Mouse (Mus musculus) intestine, embryonic 16.5 days (tissue): ENCODE results near the gene Ocel1. TPM values are rescaled to one million over a fixed set of nuclear protein-coding genes. Genes with fewer than 3 reads are reported as not detected.

Source experiments
- ATAC-seq: fragments of 200-750 bp; cut with Nextera tagmentation; 2 replicates; pipeline ENCODE4 v1.8.0; 2017; ENCODE audit warnings: moderate TSS enrichment, moderate library complexity
- H3K27ac ChIP-seq: fragments of 300-500 bp; sonication (generic); 2 replicates; pipeline ENCODE4 v1.5.1; 2014; ENCODE audit warnings: mild to moderate bottlenecking, low read length
- H3K27me3 ChIP-seq: fragments of 300-500 bp; sonication (generic); replicated peaks from 2 replicates; pipeline ENCODE4 v1.6.1; 2014; ENCODE audit warnings: low read length, control low read depth, mixed read lengths; ENCODE audit not compliant: control insufficient read depth, insufficient read depth
- H3K36me3 ChIP-seq: fragments of 300-500 bp; sonication (generic); 2 replicates; pipeline ENCODE4 v1.6.1; 2014; ENCODE audit warnings: low read length, control low read depth; ENCODE audit not compliant: control insufficient read depth, insufficient read depth
- H3K4me1 ChIP-seq: fragments of 300-500 bp; sonication (generic); 2 replicates; pipeline ENCODE4 v1.6.1; 2014; ENCODE audit warnings: low read length, control low read depth, mixed read lengths; ENCODE audit not compliant: control insufficient read depth, insufficient read depth
- H3K4me2 ChIP-seq: fragments of 300-500 bp; sonication (generic); 2 replicates; pipeline ENCODE4 v1.6.1; 2014; ENCODE audit warnings: low read depth, low read length, control low read depth
- H3K4me3 ChIP-seq: fragments of 300-500 bp; sonication (generic); 2 replicates; pipeline ENCODE4 v1.5.1; 2014; ENCODE audit warnings: mild to moderate bottlenecking, low read length
- H3K9ac ChIP-seq: fragments of 300-500 bp; sonication (generic); 2 replicates; pipeline ENCODE4 v1.6.1; 2014; ENCODE audit warnings: low read depth, low read length
- H3K9me3 ChIP-seq: fragments of 300-500 bp; sonication (generic); 2 replicates; pipeline ENCODE4 v1.6.1; 2016; ENCODE audit warnings: low read length, control low read depth; ENCODE audit not compliant: control insufficient read depth
- WGBS: fragments of 180-500 bp; shearing (Covaris S2); extraction: QIAGEN DNeasy Blood & Tissue Kit; methylation state at CpG from one replicate; pipeline ENCODE4 v1.1.7; 2014; 5-methylcytosine and 5-hydroxymethylcytosine counted together
- polyA plus RNA-seq: library from polyadenylated mRNA; unstranded; fragments of >200 nt; fragmentation: Nextera tagmentation; extraction: Ambion mirVana; gene quantifications from 2 replicates; pipeline ENCODE4 v1.2.1, GENCODE M21; 2015

The Ocel1 gene
- polyA plus RNA-seq, 1 experiment from 2014 or later = 6.3 TPM

GRCm38 (mm10) chr8:71383396-71383795, 12.3 kb downstream of the Ocel1 start:
- Histone ChIP-seq H3K36me3 (peaks cover 6% of the 10 kb centered on the region; the same call in 1 of the 2 replicates), H3K4me1 (peaks cover 36% of the 10 kb centered on the region), H3K9me3 (no peaks in the 10 kb centered on the region), H3K9ac (peak overlapping the region; percentile 2; the same call in 1 of the 2 replicates), H3K4me2 (0 out of 2 replicates have a peak overlapping the region, but pooled peaks have one; percentile 3), H3K4me3 (no peak overlapping the region), H3K27ac (peak overlapping the region; percentile 99), H3K27me3 (no peaks in the 10 kb centered on the region)
- 22% methylated on average over 12 of the region's 12 CpGs for WGBS
- ATAC-seq = no peak

- no peak overlapping the region; the same call in 1 of the 2 replicates for H3K9ac ChIP-seq
- 39% methylated on average over 3 of the region's 3 CpGs for WGBS
- H3K4me2 ChIP-seq = no peak overlapping the region
Measured at GRCm38 (mm10) chr8:71383860-71384259, 12.8 kb downstream of the Ocel1 start.

GRCm38 (mm10) chr8:71385212-71385835, 14.2 kb downstream of the Ocel1 start:
- H3K4me2 ChIP-seq = no peak overlapping the region
- H3K4me3 ChIP-seq = no peak overlapping the region
- H3K9ac ChIP-seq = no peak overlapping the region
- no peaks in the 10 kb centered on the region for H3K36me3 ChIP-seq
- ATAC-seq = no peak
- H3K9me3 ChIP-seq = no peaks in the 10 kb centered on the region
- peaks cover 18% of the 10 kb centered on the region; the same call in 1 of the 2 replicates for H3K4me1 ChIP-seq
- H3K27ac ChIP-seq = no peak overlapping the region
- H3K27me3 ChIP-seq = no peaks in the 10 kb centered on the region
- WGBS = 64% methylated on average over 12 of the region's 12 CpGs

More at GRCm38 (mm10) chr8:71383860-71384259, 12.8 kb downstream of the Ocel1 start:
- ATAC-seq = 0 out of 2 replicates have a peak, but pooled peaks have one; percentile 10
- no peaks in the 10 kb centered on the region for H3K27me3 ChIP-seq
- H3K36me3 ChIP-seq = 0 out of 2 replicates have a peak, but pooled peaks cover 1% of the 10 kb centered on the region
- no peak overlapping the region for H3K4me3 ChIP-seq
- peak overlapping the region; percentile 99 for H3K27ac ChIP-seq
- no peaks in the 10 kb centered on the region for H3K9me3 ChIP-seq
- H3K4me1 ChIP-seq = peaks cover 32% of the 10 kb centered on the region

- 93% methylated on average over 1 of the region's 1 CpGs for WGBS
- ATAC-seq = no peak
Measured at GRCm38 (mm10) chr8:71388267-71388666, 17.2 kb downstream of the Ocel1 start.

GRCm38 (mm10) chr8:71391696-71392095, 20.6 kb downstream of the Ocel1 start:
- no peaks in the 10 kb centered on the region for H3K4me1 ChIP-seq
- H3K4me3 ChIP-seq = no peak overlapping the region
- no peak overlapping the region for H3K9ac ChIP-seq
- no peak overlapping the region for H3K4me2 ChIP-seq
- no peaks in the 10 kb centered on the region for H3K9me3 ChIP-seq
- WGBS = 82% methylated on average over 2 of the region's 2 CpGs
- ATAC-seq = no peak
- no peak overlapping the region for H3K27ac ChIP-seq
- H3K36me3 ChIP-seq = no peaks in the 10 kb centered on the region
- H3K27me3 ChIP-seq = no peaks in the 10 kb centered on the region

More at GRCm38 (mm10) chr8:71388267-71388666, 17.2 kb downstream of the Ocel1 start:
- Histone ChIP-seq H3K4me1 (peaks cover 9% of the 10 kb centered on the region; the same call in 1 of the 2 replicates), H3K27me3 (no peaks in the 10 kb centered on the region), H3K27ac (no peak overlapping the region), H3K9me3 (no peaks in the 10 kb centered on the region), H3K9ac (no peak overlapping the region), H3K4me2 (no peak overlapping the region), H3K4me3 (no peak overlapping the region), H3K36me3 (no peaks in the 10 kb centered on the region)

- Histone ChIP-seq H3K9ac (no peak overlapping the region), H3K4me1 (peaks cover 2% of the 10 kb centered on the region), H3K9me3 (no peaks in the 10 kb centered on the region), H3K27me3 (no peaks in the 10 kb centered on the region), H3K27ac (no peak overlapping the region), H3K4me2 (no peak overlapping the region), H3K36me3 (no peaks in the 10 kb centered on the region), H3K4me3 (no peak overlapping the region)
- WGBS = 83% methylated on average over 5 of the region's 5 CpGs
- ATAC-seq = no peak
Measured at GRCm38 (mm10) chr8:71392391-71392790, 21.3 kb downstream of the Ocel1 start.

GRCm38 (mm10) chr8:71392871-71393270, 21.8 kb downstream of the Ocel1 start:
- H3K9ac ChIP-seq = 0 out of 2 replicates have a peak overlapping the region, but pooled peaks have one; percentile 9
- WGBS = 19% methylated on average over 3 of the region's 3 CpGs
- no peaks in the 10 kb centered on the region for H3K9me3 ChIP-seq
- H3K27ac ChIP-seq = no peak overlapping the region
- H3K4me2 ChIP-seq = no peak overlapping the region
- no peaks in the 10 kb centered on the region for H3K27me3 ChIP-seq
- H3K4me3 ChIP-seq = no peak overlapping the region
- H3K4me1 ChIP-seq = peaks cover 6% of the 10 kb centered on the region
- no peak for ATAC-seq
- H3K36me3 ChIP-seq = no peaks in the 10 kb centered on the region

GRCm38 (mm10) chr8:71394481-71394880, 23.4 kb downstream of the Ocel1 start:
- no peak for ATAC-seq
- Histone ChIP-seq H3K9ac (no peak overlapping the region), H3K27ac (no peak overlapping the region), H3K36me3 (peaks cover 7% of the 10 kb centered on the region), H3K4me1 (peaks cover 7% of the 10 kb centered on the region), H3K4me2 (peak overlapping the region; percentile 16; the same call in 1 of the 2 replicates), H3K9me3 (no peaks in the 10 kb centered on the region), H3K27me3 (no peaks in the 10 kb centered on the region), H3K4me3 (0 out of 2 replicates have a peak overlapping the region, but pooled peaks have one; percentile 1)
- 81% methylated on average over 7 of the region's 7 CpGs for WGBS

GRCm38 (mm10) chr8:71395071-71395470, 24.0 kb downstream of the Ocel1 start:
- H3K9ac ChIP-seq = 0 out of 2 replicates have a peak overlapping the region, but pooled peaks have one; percentile 21
- WGBS = 80% methylated on average over 10 of the region's 10 CpGs
- H3K27ac ChIP-seq = no peak overlapping the region
- peaks cover 7% of the 10 kb centered on the region for H3K4me1 ChIP-seq
- 0 out of 2 replicates have a peak overlapping the region, but pooled peaks have one; percentile 1 for H3K4me3 ChIP-seq
- no peak overlapping the region for H3K4me2 ChIP-seq
- H3K27me3 ChIP-seq = no peaks in the 10 kb centered on the region
- no peaks in the 10 kb centered on the region for H3K9me3 ChIP-seq
- H3K36me3 ChIP-seq = peaks cover 10% of the 10 kb centered on the region
- ATAC-seq = no peak
